Mouse (Mus musculus): Measurements from ENCODE around the gene Stk11. TPM values are rescaled to one million over a fixed set of nuclear protein-coding genes. Genes with fewer than 3 reads are reported as not detected.
"Not testable (repeated sequence)": the region's sequence is repeated elsewhere in the genome, so short reads cannot be mapped to it uniquely, and the experiment has no call there.

The Stk11 gene
- total RNA-seq, 2 experiments from 2014 or later: 137 to 165 TPM

- DNase-seq: peak in 1 of 2 experiments; percentile 50
- intact Hi-C loops (cut with DNase I): loop anchor here (2.0 kb wide), 2 partner anchors 20 to 48 kb away; no protein-coding TSS in a partner anchor
These were observed 48.8 kb downstream of the Stk11 start for GRCm38 (mm10) chr10:80164161-80164997.

DNA sequence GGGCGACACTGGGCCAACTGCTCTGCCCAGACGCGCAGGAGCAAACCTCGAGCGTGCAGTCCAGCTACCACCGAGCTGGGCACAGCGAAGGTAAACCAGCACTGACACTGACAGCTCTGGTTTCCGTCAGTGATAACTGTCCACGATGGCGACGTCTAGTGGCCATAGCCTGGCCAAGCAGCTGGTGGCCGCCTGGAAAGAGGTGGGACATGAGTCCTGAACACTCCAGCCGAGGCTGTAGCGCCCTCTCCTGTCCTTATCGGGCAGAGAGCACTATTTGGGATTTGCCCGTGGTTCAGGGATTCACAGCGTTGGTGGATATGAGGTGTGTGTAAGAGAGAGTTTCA is 49.4 kb downstream of the Stk11 start:
- intact Hi-C loops (cut with DNase I): loop anchor here (1.0 to 2.0 kb wide), 3 partner anchors 17 to 48 kb away; partner anchors contain the start of gene Midn
- DNase-seq: peak; percentile 95 to 97

- intact Hi-C loops (cut with DNase I): loop anchor here (1.0 to 2.0 kb wide), 3 partner anchors 17 to 49 kb away; partner anchors contain the start of gene Midn
- DNase-seq: peak in 1 of 2 experiments; percentile 18
These were observed 50.0 kb downstream of the Stk11 start, which contains the start of gene Cirbp for GRCm38 (mm10) chr10:80165392-80166128. Cirbp (plus strand) TSS chr10:80165985.

GRCm38 (mm10) chr10:80166136-80166535 is 50.5 kb downstream of the Stk11 start:
- intact Hi-C loops (cut with DNase I); DNase-seq: not testable (repeated sequence)

DNA sequence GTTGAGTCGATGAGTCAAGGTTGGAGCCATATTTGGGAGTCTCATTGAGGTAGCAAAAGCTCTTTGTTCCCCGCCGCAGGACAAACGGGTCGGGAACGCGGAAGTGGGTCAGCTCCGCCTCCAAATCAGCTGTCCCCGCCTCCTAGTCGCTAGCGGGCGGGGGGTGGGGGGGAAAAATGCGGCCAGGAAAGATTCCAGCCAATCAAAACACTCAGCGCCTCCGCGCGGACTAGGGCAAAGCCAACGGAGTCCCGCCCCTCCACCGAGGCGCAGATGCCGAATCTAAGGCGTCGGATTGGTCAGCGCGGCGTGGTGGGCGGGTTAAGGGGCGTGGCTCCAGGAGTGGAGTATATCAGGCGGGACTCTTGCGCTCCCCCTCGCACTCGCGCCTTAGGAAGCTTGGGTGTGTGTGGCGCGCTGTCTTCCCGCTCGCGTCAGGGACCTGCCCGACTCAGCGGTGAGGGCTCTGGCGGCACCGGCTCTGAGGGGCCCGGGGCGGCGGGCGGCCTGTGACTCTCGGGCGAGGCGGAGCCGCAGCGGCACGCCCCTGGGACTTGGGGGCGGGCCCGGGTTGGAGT is 51.9 kb downstream of the Stk11 start:
- peak; percentile 99 for DNase-seq
- intact Hi-C loops (cut with DNase I): no loop called here

GRCm38 (mm10) chr10:80168038-80168661 is 52.5 kb downstream of the Stk11 start:
- peak; percentile 95 to 96 for DNase-seq
- intact Hi-C loops (cut with DNase I): no loop called here

GRCm38 (mm10) chr10:80169070-80169469 is 53.5 kb downstream of the Stk11 start:
- intact Hi-C loops (cut with DNase I): no loop called here
- DNase-seq: no peak

- DNase-seq: no peak
- intact Hi-C loops (cut with DNase I): loop anchor here (10.0 kb wide), 1 partner anchor 205 kb away; no protein-coding TSS in a partner anchor
These were observed 54.0 kb downstream of the Stk11 start for GRCm38 (mm10) chr10:80169651-80170050.

DNA sequence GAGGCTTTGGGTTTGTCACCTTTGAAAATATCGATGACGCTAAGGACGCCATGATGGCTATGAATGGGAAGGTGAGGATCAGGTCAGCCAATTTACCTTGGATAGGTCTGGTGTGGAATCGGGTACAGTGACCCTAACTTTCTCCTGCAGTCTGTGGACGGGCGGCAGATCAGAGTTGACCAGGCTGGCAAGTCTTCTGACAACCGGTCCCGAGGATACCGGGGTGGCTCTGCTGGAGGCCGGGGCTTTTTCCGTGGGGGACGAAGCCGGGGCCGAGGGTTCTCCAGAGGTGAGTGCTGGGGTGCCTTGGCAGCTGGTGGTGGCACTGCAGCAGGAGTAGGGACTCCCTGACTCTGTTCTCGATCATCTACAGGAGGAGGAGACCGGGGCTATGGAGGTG is 54.4 kb downstream of the Stk11 start:
- intact Hi-C loops (cut with DNase I): loop anchor here (10.0 kb wide), 1 partner anchor 205 kb away; no protein-coding TSS in a partner anchor
- DNase-seq: no peak

DNA sequence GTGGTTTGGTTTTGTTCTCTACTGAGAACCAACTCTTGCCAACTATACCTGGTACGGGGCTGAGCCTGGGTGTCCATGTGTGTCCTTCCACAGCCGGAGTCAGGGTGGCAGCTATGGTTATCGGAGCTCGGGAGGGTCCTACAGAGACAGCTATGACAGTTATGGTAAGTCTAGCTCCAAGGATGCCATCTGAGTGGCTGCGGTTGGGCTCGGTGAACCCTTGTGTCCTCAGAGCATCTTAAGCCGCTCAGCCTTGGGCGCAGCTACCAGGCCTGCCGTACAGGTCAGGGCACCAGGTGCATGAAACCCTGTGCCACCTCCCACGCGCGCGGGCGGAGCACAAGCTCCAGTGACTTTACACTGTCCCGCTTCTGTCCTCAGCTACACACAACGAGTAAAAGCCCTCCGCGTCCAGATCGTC is 55.0 kb downstream of the Stk11 start:
- no peak for DNase-seq
- intact Hi-C loops (cut with DNase I): loop anchor here (10.0 kb wide), 1 partner anchor 204 kb away; no protein-coding TSS in a partner anchor

DNA sequence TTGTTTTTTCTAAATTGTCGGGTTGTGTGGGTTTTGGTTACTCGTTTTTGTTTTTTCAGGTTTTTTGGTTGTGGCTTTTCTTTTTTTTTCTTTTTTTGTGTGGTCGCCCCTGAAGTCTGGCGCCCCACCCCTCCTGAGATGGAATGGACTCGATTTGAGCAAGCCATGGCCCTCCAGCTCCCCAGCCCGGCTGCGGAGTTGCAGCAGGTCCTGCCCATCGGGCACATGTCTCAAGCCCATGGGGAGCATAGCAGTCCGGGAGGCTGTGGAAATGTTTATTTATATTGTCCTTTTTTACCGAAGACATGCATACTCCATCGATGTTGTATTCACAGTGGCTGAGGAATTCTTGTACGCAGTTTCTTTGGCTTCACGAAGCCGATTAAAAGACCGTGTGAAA is 55.6 kb downstream of the Stk11 start:
- intact Hi-C loops (cut with DNase I): loop anchor here (10.0 kb wide), 1 partner anchor 204 kb away; no protein-coding TSS in a partner anchor
- DNase-seq: no peak

GRCm38 (mm10) chr10:80171760-80172526 is 56.3 kb downstream of the Stk11 start:
- peak in 1 of 2 experiments; percentile 35 for DNase-seq
- intact Hi-C loops (cut with DNase I): loop anchor here (10.0 kb wide), 1 partner anchor 203 kb away; no protein-coding TSS in a partner anchor

DNA sequence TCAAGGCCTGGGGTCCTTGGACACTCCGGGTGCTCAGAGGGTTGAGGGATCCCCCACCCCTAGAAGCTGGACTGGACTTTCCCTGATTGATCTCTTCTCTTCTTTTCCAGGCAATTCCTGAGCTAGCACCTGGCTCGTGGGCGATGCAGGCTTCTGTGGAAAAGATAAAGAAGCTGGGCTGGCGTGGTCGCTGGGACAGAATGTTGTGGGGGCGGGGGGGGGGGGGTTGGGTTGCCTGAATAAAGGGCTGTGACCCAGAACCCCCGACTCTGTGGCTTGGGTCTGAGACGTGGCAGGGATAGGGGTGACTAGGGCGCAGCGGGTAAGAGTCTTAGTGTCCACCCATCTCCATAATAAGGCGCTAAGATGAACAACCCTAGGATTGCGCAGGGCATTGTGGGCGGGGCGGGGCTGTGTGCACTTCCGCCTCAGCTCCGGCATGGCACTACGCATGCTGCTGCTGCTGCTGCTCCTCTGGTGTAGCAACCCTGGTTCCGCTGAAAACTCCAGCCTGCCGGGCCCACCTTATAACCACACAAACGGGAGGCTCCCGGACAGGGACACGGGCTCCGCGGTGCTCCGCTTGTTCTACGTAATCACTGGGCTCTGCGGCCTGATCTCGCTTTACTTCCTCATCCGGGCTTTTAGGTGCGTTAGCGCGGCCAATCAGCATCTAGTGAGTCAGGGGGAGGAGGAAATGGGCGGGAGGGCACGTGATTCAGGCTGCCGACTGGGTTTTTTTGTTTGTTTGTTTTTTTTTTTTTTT is 57.1 kb downstream of the Stk11 start, which contains the start of gene 1600002K03Rik:
TSS of gene 1600002K03Rik (plus strand) at position 418 of the 766 bp plus-strand sequence.
- DNase-seq: peak; percentile 85 to 95
- intact Hi-C loops (cut with DNase I): loop anchor here (10.0 kb wide), 1 partner anchor 202 kb away; no protein-coding TSS in a partner anchor

- DNase-seq: no peak
- intact Hi-C loops (cut with DNase I): loop anchor here (10.0 kb wide), 1 partner anchor 201 kb away; no protein-coding TSS in a partner anchor
These were observed 57.8 kb downstream of the Stk11 start for GRCm38 (mm10) chr10:80173358-80173757.

GRCm38 (mm10) chr10:80173955-80174640 is 58.5 kb downstream of the Stk11 start:
- intact Hi-C loops (cut with DNase I): loop anchor here (10.0 kb wide), 1 partner anchor 201 kb away; no protein-coding TSS in a partner anchor

DNA sequence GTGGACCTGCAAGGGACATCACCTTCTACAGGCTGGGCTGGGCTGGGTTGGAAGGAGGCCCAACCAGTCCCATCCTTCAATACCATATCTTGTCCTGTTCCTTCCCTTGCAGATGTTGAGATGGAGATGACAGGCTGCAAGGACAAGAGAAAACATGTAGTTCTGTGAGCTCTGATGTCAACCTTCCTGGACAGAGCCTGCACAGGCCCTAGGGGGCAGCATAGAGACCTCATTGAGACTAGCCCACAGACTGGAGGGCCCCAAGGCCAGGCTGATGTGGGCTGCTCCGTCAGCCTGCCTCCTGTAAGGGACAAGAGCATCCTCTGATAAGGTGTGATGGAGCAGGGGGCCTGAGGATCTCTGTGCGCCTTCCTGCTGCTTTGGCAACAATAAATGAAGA is 59.1 kb downstream of the Stk11 start:
- intact Hi-C loops (cut with DNase I): loop anchor here (1.0 to 10.0 kb wide), 3 partner anchors 71 to 200 kb away; partner anchors contain the start of gene Adamtsl5
- DNase-seq: no peak

More at GRCm38 (mm10) chr10:80173955-80174640, 58.5 kb downstream of the Stk11 start:
- no peak for DNase-seq

DNA sequence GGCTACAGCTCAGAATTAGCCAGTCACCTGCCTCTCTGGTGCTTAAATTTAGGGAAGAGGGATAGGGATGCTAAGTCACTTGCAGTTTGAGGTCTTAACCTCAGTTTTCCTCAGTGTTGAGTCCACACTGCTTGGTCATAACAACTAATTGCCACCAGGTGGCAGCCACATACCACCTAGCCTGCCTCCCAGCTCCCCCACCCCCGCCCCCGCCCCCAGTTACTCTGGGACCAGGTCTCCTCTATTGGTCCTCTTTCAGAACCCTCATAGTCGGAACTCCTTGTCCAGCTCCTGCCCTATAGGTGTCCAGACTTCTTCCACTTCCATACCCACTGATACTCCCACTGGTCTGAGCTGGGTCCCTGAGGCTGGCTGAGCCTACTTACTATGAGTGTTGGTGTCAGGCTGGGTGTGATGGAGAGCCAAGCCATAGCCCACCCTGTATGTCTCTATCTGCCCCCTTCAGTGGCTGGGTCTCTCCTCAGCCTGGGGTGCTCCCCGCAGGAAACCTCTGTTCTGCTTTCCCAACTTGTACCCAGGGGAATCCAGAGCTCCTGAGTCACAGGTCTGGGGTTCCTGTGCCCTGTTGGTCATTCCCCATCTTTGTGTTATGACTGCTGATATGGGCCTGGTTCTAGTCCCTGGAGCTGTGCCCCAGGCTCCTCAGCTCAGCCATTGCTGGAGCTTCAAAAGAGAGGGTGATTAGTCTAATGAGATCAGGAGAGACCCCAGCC is 60.1 kb downstream of the Stk11 start:
- DNase-seq: peak in 1 of 2 experiments; percentile 30
- intact Hi-C loops (cut with DNase I): loop anchor here (1.0 to 10.0 kb wide), 3 partner anchors 70 to 199 kb away; partner anchors contain the start of gene Adamtsl5
